Mouse (Mus musculus) liver, postnatal 0 days (tissue): ENCODE results near the gene Zfp653.

ENCODE experiments used
- CTCF ChIP-seq: sonication (generic); IDR thresholded peaks from 2 replicates; pipeline ENCODE4 v1.5.1; 2016; ENCODE audit warnings: antibody characterized with exemption, low read depth
- EP300 ChIP-seq: IDR thresholded peaks from 2 replicates; pipeline ENCODE4 v1.6.1; 2016; ENCODE audit warnings: antibody characterized with exemption, low read depth, mild to moderate bottlenecking

DNA sequence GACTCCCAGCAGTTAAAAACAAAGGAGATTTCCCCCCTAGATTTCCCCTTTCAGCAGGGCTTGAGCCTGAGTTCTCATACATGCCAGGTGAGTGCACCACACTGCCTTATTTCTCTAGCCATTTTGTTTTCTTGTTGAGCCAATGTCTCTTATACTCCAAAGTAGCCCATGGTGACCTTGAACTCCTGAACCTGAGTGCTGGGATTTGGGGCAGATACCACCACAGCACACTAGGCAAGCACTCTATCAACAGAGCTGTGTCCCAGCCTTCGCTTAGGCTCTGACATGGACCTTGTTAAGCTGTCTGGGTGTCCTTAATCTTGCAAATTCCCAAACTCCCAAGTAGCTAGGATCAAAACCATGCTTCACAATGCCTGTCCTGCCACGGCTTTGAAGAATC is 29.3 kb downstream of the Zfp653 start:
- TF ChIP-seq CTCF (no peak), EP300 (no peak)
